Mouse (Mus musculus): ENCODE data around the gene Apela. TPM values are rescaled to one million over a fixed set of nuclear protein-coding genes. Genes with fewer than 3 reads are reported as not detected.
A peak's percentile ranks its signal among the peaks of the same experiment; 100 is the strongest.
"Not testable (repeated sequence)": the region's sequence is repeated elsewhere in the genome, so short reads cannot be mapped to it uniquely, and the experiment has no call there.

The Apela gene
- total RNA-seq, 2 experiments from 2014 or later = not detected

DNA sequence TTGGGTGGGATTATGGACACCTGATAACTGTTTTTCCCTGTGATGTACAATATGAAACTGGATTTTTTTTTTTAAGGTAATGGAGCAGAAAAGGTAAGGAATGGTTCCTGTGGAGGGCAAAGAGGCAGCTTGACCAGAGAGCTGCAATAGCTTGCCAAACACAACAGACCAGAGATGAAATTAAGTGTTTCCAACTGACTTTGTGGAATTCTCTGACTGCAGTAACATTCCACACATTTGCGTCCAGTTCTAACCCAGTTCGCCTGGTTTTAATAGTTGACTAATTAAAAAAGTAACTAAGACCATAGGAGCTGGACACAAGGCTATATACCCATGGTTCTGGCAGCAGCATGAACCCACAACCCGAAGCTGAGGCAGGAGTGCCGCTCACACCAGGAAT lies 7.4 kb downstream of the Apela start:
- intact Hi-C loops (cut with DNase I; ENCODE audit: low total_unique reads) = no loop called here
- DNase-seq = no peak

DNA sequence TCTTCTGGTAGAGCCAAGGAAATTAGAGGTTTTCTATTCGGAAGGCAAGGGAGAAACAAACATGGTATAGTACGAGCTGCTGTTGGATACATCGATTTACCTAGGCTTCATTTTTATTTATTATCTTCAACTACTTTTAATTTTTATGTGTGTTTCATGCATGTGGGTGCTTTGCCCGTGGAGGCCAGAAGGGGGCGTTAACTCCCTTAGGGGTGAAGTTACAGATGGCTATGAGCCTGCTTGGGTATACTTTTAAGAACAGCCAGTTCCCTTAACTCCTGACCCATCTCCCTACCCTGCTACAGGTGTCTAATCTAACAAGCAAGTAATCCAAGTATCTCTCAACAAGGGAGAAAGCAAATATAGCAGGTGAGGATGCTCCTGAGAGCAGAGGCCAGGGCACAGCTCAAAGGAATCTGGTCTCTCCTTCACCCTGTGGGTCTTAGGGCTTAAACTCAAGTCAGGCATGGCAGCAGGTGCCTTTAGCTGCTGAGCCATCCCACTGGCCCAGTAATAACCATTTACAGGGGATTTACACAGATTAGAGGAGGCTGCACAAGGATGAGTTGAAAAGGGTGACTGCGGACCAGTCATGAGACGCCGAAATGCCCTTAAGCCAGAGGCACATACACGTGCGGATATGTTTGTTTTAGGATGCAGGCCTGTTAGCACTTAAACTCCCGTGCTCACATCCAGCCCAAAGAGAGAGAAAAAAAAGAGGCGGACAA lies 8.0 kb downstream of the Apela start:
- intact Hi-C loops (cut with DNase I; ENCODE audit: low total_unique reads) = no loop called here
- DNase-seq = no peak

GRCm38 (mm10) chr8:65022485-65022884 lies 14.7 kb downstream of the Apela start:
- intact Hi-C loops (cut with DNase I; ENCODE audit: low total_unique reads) = no loop called here
- peak; percentile 28 for DNase-seq

- intact Hi-C loops (cut with DNase I; ENCODE audit: low total_unique reads) = loop anchor here (5.0 kb wide), 1 partner anchor 94 kb away; no protein-coding TSS in a partner anchor
- no peak for DNase-seq
These were observed 18.7 kb downstream of the Apela start, which contains the start of the genes Trim61 and Trim60 for GRCm38 (mm10) chr8:65018423-65018822. Gene Trim61, minus strand, starts transcription at chr8:65018523. Gene Trim60, minus strand, starts transcription at chr8:65018584.

DNA sequence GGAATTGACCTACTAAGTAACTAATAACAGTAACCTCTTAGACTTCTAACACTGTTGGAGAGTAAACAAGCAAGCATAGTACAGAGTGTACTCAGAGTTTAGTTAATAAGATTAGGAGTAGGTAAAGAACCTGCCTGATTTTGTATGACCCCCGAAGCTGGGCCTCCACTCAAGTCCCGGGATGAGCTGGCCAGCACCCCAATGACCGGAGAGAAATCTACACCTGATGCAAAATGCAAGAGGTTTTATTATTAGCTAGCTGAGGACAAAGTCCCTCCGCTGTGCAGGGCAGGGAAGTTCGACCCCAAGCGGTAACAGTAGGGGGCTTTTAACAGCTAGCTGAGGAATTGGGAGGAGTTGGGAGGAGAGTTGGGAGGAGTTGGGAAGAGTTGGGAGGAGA lies 29.5 kb downstream of the Apela start:
- intact Hi-C loops (cut with DNase I; ENCODE audit: low total_unique reads); DNase-seq: not testable (repeated sequence)

DNA sequence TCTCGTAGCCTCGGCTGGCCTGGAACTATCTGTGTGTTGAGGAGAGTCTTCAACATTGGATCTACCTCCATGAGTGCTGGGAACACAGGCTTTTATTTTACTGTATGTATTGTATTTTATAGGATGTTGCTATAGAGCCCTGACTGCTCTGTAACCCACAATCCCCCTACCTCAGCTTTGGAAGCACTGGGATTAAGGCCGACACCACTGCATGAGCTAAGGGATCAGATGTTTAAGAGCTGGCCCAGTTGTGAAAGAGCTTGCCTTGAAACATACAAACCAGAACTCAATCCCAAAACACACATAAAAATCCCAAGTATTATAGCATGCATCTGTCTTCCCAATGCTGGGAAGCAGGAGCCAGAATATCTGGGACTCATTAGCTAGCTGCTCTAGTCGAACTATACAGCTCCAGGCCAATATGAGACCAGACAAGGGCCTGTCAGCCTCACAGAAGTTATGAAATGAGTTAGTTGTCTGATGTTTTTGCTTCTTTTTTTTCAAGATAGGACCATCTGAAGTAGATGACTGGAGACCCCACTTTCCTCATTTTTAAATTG lies 38.2 kb downstream of the Apela start:
- DNase-seq = no peak
- intact Hi-C loops (cut with DNase I; ENCODE audit: low total_unique reads) = no loop called here

GRCm38 (mm10) chr8:64987731-64988130 lies 49.4 kb downstream of the Apela start, which contains the start of gene Trim75:
Gene Trim75, minus strand, starts transcription at chr8:64987831.
- intact Hi-C loops (cut with DNase I; ENCODE audit: low total_unique reads) = no loop called here
- DNase-seq = no peak

GRCm38 (mm10) chr8:64983150-64983897 lies 53.8 kb downstream of the Apela start:
- intact Hi-C loops (cut with DNase I; ENCODE audit: low total_unique reads) = no loop called here
- no peak for DNase-seq

Other genes starting within 250 kb of the Apela start
- gene Klhl2, start 187.3 kb downstream of the Apela start, total RNA-seq (2021) = 1 to 10 TPM; 7.8 to 8.2 TPM
- 10 to 100 TPM; 11.4 to 11.6 TPM for gene Tmem192, start 90.2 kb downstream of the Apela start, total RNA-seq (2021)
- not detected for gene Trim75, start 49.5 kb downstream of the Apela start, total RNA-seq (2021)
- gene Trim61, start 18.8 kb downstream of the Apela start, total RNA-seq (2021) = not detected
- gene Trim60, start 18.8 kb downstream of the Apela start, total RNA-seq (2021) = not detected
- gene Gm10663, start 37.7 kb upstream of the Apela start, total RNA-seq (2021) = not detected
- gene BC030870, start 92.2 kb upstream of the Apela start, total RNA-seq (2021) = not detected

All from gastrocnemius, postnatal 14 days (tissue).